Mouse (Mus musculus): ENCODE data around the gene Agrp. TPM values are rescaled to one million over a fixed set of nuclear protein-coding genes. Genes with fewer than 3 reads are reported as not detected.

The Agrp gene
- polyA plus RNA-seq, 1 experiment from 2014 or later, result 2.1 TPM

DNA sequence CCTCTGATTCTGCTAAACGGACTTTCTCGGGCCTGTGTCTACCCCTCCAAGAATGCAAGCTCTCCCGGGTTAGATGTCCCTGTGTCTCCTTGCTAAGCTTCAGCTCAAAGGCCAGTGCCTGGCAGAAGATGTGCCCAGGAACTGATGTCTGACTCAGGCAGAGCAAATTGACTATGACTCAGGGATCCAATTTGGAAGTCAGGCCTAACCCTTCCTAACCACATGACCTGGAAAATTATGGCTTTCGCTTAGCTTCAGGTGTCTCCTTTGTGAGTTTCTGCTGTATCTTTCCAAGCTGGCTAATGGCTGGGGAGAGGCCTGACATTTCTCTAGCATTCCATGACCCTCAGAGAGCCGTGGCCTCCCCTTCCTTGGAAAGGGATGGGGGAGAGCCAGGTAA lies 35.9 kb downstream of the Agrp start:
- DNase-seq (ENCODE audit: low spot score) (no peak), ATAC-seq (ENCODE audit: insufficient read depth, low FRiP score, low TSS enrichment) (no peak)
- Histone ChIP-seq H3K9me3 (ENCODE audit: control insufficient read depth, low read length) (no peaks in the 10 kb centered on the region), H3K36me3 (ENCODE audit: control insufficient read depth, insufficient read depth, low read length) (no peaks in the 10 kb centered on the region), H3K9ac (ENCODE audit: low read length) (no peak overlapping the region), H3K27ac (ENCODE audit: low read depth, low read length) (no peak overlapping the region), H3K27me3 (ENCODE audit: control insufficient read depth, insufficient read depth, low read length) (no peaks in the 10 kb centered on the region), H3K4me1 (ENCODE audit: control insufficient read depth, insufficient read depth, low read length) (0 out of 2 replicates have a peak, but pooled peaks cover 11% of the 10 kb centered on the region), H3K4me3 (ENCODE audit: low read depth, low read length) (no peak overlapping the region), H3K4me2 (ENCODE audit: low read depth) (no peak overlapping the region)
- whole genome bisulfite sequencing, result 73% methylated on average over 5 of the region's 5 CpGs

DNA sequence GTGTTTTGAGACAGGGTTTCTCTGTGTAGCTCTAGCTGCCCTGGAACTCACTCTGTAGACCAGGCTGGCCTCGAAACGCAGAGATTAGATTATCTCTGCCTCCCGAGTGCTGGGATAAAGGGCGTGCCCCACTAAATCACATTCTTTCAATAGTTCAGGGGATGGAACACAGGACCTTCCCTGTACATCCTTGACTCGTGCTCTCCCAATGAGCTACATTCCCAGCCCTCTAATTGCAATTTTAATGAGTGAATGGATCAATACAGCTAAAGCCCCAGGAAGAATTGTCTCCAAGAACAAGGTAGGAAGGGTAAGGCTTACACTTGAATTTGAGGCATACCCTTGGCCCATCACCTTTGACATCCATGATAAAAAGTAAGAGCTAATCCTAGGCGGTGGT lies 38.4 kb downstream of the Agrp start:
- no peak overlapping the region for H3K4me2 ChIP-seq (ENCODE audit: low read depth)
- 81% methylated on average over 6 of the region's 6 CpGs for WGBS

DNA sequence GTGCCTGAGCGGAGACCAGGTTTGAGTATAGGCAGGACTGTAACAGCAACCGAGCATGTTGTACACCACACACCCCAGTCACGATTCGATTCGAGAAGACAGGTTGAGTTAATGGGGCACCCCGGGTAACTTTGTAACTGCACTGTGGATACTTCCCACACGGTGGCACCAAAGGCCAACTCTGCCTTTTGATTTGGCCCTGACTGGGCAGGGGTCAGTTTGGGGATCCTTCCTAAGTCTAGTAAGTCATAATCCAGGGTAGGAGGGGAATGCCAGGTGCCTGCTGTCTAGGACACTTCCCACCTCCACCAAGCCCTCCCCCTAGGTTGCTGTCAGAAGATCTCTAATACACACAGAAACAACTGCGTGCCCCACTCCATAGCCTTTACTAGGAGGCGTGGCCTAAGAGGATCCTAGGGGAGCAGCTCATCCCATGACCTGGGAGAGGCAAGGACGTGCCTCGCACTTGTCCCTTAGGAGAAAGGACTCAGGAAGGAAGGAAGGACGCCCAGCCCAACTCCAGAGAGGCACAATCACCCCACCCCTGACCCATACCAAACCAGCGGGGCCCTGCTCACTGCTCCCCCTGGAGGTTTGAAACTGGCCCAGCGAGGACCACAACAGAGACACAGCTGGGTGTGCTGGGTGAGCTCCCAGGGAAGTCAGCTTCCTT lies 40.7 kb downstream of the Agrp start:
- Histone ChIP-seq H3K27me3 (ENCODE audit: control insufficient read depth, insufficient read depth, low read length) (no peaks in the 10 kb centered on the region), H3K4me1 (ENCODE audit: control insufficient read depth, insufficient read depth, low read length) (no peaks in the 10 kb centered on the region), H3K9me3 (ENCODE audit: control insufficient read depth, low read length) (no peaks in the 10 kb centered on the region), H3K36me3 (ENCODE audit: control insufficient read depth, insufficient read depth, low read length) (no peaks in the 10 kb centered on the region), H3K4me3 (ENCODE audit: low read depth, low read length) (no peak overlapping the region), H3K4me2 (ENCODE audit: low read depth) (peak overlapping the region; percentile 16; the same call in 1 of the 2 replicates), H3K27ac (ENCODE audit: low read depth, low read length) (no peak overlapping the region), H3K9ac (ENCODE audit: low read length) (no peak overlapping the region)
- 5% methylated on average over 14 of the region's 14 CpGs for WGBS
- peak; percentile 58 for ATAC-seq (ENCODE audit: insufficient read depth, low FRiP score, low TSS enrichment)
- DNase-seq (ENCODE audit: low spot score), result peak; percentile 66

More for the DNA sequence above, 38.4 kb downstream of the Agrp start:
- no peaks in the 10 kb centered on the region for H3K4me1 ChIP-seq (ENCODE audit: control insufficient read depth, insufficient read depth, low read length)
- no peaks in the 10 kb centered on the region for H3K9me3 ChIP-seq (ENCODE audit: control insufficient read depth, low read length)
- no peaks in the 10 kb centered on the region for H3K27me3 ChIP-seq (ENCODE audit: control insufficient read depth, insufficient read depth, low read length)
- no peak overlapping the region for H3K27ac ChIP-seq (ENCODE audit: low read depth, low read length)
- DNase-seq (ENCODE audit: low spot score) (no peak), ATAC-seq (ENCODE audit: insufficient read depth, low FRiP score, low TSS enrichment) (no peak)
- H3K4me3 ChIP-seq (ENCODE audit: low read depth, low read length), result no peak overlapping the region
- H3K9ac ChIP-seq (ENCODE audit: low read length), result no peak overlapping the region
- H3K36me3 ChIP-seq (ENCODE audit: control insufficient read depth, insufficient read depth, low read length), result no peaks in the 10 kb centered on the region

DNA sequence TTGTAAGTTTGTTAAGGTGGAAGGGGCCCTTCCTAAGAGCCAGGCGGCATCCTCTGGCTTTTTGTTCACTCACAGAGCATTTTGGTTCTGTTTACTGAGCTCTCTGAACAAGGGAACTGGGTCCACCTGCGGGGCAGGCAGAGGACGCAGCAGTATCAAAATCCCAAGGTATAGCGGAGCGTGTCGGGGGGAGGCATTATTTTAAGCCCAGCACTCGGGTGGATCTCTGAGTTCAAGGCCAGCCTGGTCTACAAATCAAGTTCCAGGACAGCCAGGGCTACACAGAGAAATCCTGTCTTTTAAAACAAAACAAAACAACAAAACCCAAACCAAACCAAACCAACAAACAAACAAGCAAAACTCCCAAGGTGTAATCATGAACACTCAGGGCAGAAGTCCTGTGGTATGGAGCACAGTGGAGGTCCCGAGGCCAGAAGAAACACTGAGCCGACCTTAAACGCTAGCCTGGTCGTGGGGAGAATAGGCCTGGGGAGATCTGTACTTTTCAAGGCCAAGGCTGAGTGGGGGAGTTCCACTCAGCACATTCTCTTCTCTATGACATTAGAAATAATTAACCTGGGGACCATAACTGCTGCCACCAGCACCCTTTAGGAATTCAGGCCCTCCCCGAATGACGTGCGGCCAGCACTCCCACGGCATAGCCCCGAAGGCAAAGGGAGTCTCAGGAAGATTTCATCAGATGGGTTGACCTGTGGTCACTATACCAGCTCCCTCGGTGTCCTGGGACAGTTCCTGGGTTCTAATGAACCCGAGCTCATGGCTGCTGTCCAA lies 42.5 kb downstream of the Agrp start:
- WGBS, result 78% methylated on average over 18 of the region's 18 CpGs
- H3K9me3 ChIP-seq (ENCODE audit: control insufficient read depth, low read length), result no peaks in the 10 kb centered on the region
- H3K36me3 ChIP-seq (ENCODE audit: control insufficient read depth, insufficient read depth, low read length), result no peaks in the 10 kb centered on the region
- no peak for ATAC-seq (ENCODE audit: insufficient read depth, low FRiP score, low TSS enrichment)
- no peak for DNase-seq (ENCODE audit: low spot score)
- H3K4me2 ChIP-seq (ENCODE audit: low read depth), result no peak overlapping the region
- H3K4me3 ChIP-seq (ENCODE audit: low read depth, low read length), result no peak overlapping the region
- H3K4me1 ChIP-seq (ENCODE audit: control insufficient read depth, insufficient read depth, low read length), result no peaks in the 10 kb centered on the region
- H3K27ac ChIP-seq (ENCODE audit: low read depth, low read length), result no peak overlapping the region
- H3K27me3 ChIP-seq (ENCODE audit: control insufficient read depth, insufficient read depth, low read length), result no peaks in the 10 kb centered on the region
- no peak overlapping the region for H3K9ac ChIP-seq (ENCODE audit: low read length)

DNA sequence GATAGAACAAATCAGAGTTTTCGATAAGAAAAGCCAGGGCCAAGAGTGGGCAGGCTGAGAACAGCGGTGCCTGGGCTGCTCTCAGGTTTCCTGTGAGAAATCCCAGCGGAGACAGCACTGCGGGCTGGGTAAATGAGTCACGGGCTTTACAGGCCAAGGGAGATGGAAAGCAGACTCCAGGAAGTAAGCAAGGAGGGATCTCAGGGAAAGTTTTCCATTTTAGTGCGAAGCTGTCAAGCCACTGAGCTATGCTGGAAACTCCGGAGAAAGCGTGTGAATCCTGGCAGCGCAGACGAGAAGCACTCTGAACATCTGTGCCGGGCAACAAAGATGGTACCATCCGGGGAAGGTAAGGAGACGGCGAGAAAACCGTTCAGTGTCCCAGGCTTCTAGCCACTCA lies 43.3 kb downstream of the Agrp start:
- Histone ChIP-seq H3K4me1 (ENCODE audit: control insufficient read depth, insufficient read depth, low read length) (no peaks in the 10 kb centered on the region), H3K27ac (ENCODE audit: low read depth, low read length) (no peak overlapping the region), H3K27me3 (ENCODE audit: control insufficient read depth, insufficient read depth, low read length) (no peaks in the 10 kb centered on the region), H3K9ac (ENCODE audit: low read length) (no peak overlapping the region), H3K4me3 (ENCODE audit: low read depth, low read length) (no peak overlapping the region), H3K36me3 (ENCODE audit: control insufficient read depth, insufficient read depth, low read length) (no peaks in the 10 kb centered on the region), H3K4me2 (ENCODE audit: low read depth) (peak overlapping the region; percentile 22), H3K9me3 (ENCODE audit: control insufficient read depth, low read length) (no peaks in the 10 kb centered on the region)
- 26% methylated on average over 15 of the region's 15 CpGs for WGBS
- DNase-seq (ENCODE audit: low spot score), result peak; percentile 48
- ATAC-seq (ENCODE audit: insufficient read depth, low FRiP score, low TSS enrichment), result no peak

DNA sequence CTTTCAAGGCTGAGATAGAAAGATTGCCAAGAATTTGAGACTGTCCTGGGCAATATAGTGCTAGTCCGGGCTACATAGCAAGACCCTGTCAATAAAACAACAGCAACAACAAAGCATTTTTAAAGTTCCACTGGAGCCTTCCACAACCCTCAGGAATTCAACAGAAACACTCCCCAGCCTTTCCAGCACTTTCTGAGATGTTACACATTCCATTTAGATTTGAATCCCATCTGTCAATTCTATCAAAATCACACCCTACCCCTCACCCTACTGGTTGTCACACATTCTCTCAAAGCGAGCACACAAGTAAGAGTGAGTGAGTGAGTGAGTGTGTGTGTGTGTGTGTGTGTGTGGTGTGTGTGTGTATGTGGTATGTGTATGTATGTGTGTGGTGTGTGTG lies 44.8 kb downstream of the Agrp start:
- DNase-seq (ENCODE audit: low spot score) (no peak), ATAC-seq (ENCODE audit: insufficient read depth, low FRiP score, low TSS enrichment) (no peak)
- H3K4me3 ChIP-seq (ENCODE audit: low read depth, low read length), result no peak overlapping the region
- H3K9ac ChIP-seq (ENCODE audit: low read length), result no peak overlapping the region
- H3K9me3 ChIP-seq (ENCODE audit: control insufficient read depth, low read length), result no peaks in the 10 kb centered on the region
- H3K36me3 ChIP-seq (ENCODE audit: control insufficient read depth, insufficient read depth, low read length), result no peaks in the 10 kb centered on the region
- 93% methylated on average over 2 of the region's 2 CpGs for WGBS
- H3K4me2 ChIP-seq (ENCODE audit: low read depth), result no peak overlapping the region
- no peak overlapping the region for H3K27ac ChIP-seq (ENCODE audit: low read depth, low read length)
- H3K4me1 ChIP-seq (ENCODE audit: control insufficient read depth, insufficient read depth, low read length), result no peaks in the 10 kb centered on the region
- no peaks in the 10 kb centered on the region for H3K27me3 ChIP-seq (ENCODE audit: control insufficient read depth, insufficient read depth, low read length)

DNA sequence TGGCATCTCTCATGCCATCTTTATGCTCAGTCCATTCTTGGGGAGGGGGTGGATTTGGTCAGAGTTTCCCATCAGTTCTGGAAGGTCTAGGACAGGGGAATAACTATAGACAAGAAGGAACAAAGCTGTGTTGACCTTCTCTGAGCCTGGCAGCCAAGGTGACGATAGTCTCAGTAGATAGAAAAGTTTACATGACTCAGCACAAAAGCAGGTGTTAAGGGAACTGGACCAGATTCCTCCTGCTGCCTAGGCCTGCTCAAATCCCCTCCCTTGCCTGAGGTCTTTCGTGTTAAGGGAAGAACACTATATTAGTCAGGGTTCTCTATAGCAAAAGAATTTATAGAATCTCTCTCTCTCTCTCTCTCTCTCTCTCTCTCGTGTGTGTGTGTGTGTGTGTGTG lies 57.5 kb downstream of the Agrp start:
- Histone ChIP-seq H3K4me3 (ENCODE audit: low read depth, low read length) (no peak overlapping the region), H3K36me3 (ENCODE audit: control insufficient read depth, insufficient read depth, low read length) (no peaks in the 10 kb centered on the region), H3K9ac (ENCODE audit: low read length) (no peak overlapping the region), H3K27ac (ENCODE audit: low read depth, low read length) (no peak overlapping the region), H3K9me3 (ENCODE audit: control insufficient read depth, low read length) (no peaks in the 10 kb centered on the region), H3K27me3 (ENCODE audit: control insufficient read depth, insufficient read depth, low read length) (no peaks in the 10 kb centered on the region), H3K4me1 (ENCODE audit: control insufficient read depth, insufficient read depth, low read length) (no peaks in the 10 kb centered on the region), H3K4me2 (ENCODE audit: low read depth) (no peak overlapping the region)
- 72% methylated on average over 3 of the region's 3 CpGs for WGBS
- DNase-seq (ENCODE audit: low spot score) (no peak), ATAC-seq (ENCODE audit: insufficient read depth, low FRiP score, low TSS enrichment) (no peak)

DNA sequence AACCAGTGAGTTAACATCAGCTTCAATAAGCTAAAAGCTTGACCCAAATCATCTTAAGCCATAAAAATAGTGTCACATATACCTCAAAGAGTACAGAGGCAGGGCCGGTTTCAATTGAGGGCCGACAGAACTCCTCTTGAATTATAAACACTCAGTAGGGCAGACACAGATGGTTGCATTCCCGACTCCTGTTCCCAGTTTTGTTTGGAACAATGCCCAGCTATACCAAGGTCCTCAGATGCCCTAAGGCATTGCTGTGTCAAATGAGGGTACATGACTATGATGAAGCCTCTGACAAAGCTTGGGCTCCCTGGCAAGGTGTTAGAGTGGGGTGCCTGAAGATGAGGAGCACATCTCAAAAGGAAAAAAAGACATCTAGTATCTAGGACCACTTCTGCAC lies 61.7 kb downstream of the Agrp start:
- Histone ChIP-seq H3K9me3 (ENCODE audit: control insufficient read depth, low read length) (no peaks in the 10 kb centered on the region), H3K4me2 (ENCODE audit: low read depth) (no peak overlapping the region), H3K9ac (ENCODE audit: low read length) (no peak overlapping the region), H3K4me3 (ENCODE audit: low read depth, low read length) (no peak overlapping the region), H3K4me1 (ENCODE audit: control insufficient read depth, insufficient read depth, low read length) (no peaks in the 10 kb centered on the region), H3K27ac (ENCODE audit: low read depth, low read length) (no peak overlapping the region), H3K27me3 (ENCODE audit: control insufficient read depth, insufficient read depth, low read length) (no peaks in the 10 kb centered on the region), H3K36me3 (ENCODE audit: control insufficient read depth, insufficient read depth, low read length) (no peaks in the 10 kb centered on the region)
- ATAC-seq (ENCODE audit: insufficient read depth, low FRiP score, low TSS enrichment) (no peak), DNase-seq (ENCODE audit: low spot score) (no peak)
- 76% methylated on average over 3 of the region's 3 CpGs for WGBS

DNA sequence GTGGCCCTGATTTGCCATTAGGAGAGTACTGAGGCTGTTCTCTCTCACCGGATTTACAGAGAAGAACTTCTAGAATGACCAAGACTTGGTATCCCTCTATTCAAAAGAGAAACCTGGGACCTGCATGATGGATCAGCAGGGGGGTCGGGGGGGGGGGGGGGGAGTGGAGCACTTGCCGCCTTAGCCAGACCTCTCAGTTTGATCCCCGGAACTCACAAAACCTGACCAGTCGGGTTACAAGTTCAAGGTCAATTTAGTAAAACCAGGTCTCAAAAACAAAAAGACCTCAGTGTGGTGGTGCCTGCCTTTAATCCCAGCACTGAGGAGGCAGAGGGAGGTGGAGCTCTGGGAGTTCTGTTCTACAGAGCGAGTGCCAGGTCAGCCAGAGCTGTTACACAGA lies 62.5 kb downstream of the Agrp start:
- Histone ChIP-seq H3K9ac (ENCODE audit: low read length) (no peak overlapping the region), H3K4me1 (ENCODE audit: control insufficient read depth, insufficient read depth, low read length) (no peaks in the 10 kb centered on the region), H3K36me3 (ENCODE audit: control insufficient read depth, insufficient read depth, low read length) (no peaks in the 10 kb centered on the region), H3K4me3 (ENCODE audit: low read depth, low read length) (no peak overlapping the region), H3K27me3 (ENCODE audit: control insufficient read depth, insufficient read depth, low read length) (no peaks in the 10 kb centered on the region), H3K4me2 (ENCODE audit: low read depth) (no peak overlapping the region), H3K9me3 (ENCODE audit: control insufficient read depth, low read length) (no peaks in the 10 kb centered on the region), H3K27ac (ENCODE audit: low read depth, low read length) (no peak overlapping the region)
- no peak for DNase-seq (ENCODE audit: low spot score)
- ATAC-seq (ENCODE audit: insufficient read depth, low FRiP score, low TSS enrichment), result no peak
- 51% methylated on average over 5 of the region's 6 CpGs for WGBS

Data from neural tube, embryonic 11.5 days (tissue).